Comparison of ENCODE assay signal across 20 mouse cellular contexts in the genomic region with DNA sequence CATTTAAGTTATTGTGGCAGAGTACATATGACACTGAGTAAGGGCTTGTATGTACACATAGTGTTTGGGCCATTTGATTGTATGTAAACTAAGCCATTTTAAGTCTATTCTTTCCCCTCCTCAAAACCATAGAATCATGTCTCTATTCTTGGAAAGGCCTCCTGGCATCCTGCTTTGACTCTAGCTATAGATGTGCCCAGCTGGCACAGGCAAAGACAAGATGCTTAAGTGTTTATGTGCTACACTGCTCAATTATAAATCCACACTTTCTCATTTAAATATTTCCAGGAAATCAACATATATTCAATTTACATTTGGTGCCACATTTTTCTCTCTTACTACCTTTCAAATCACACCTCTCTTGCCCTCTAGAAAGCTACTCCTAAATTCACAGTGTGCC.
A peak's percentile ranks its signal among the peaks of the same experiment; 100 is the strongest.
DNase-seq lines count a peak whose midpoint lies in the region; ATAC-seq and TF ChIP-seq lines count a peak whose summit lies in the region.
"Had no signal": no experiment of that assay in that cellular context is flagged by ENCODE, and none has a peak within 500 bp of the region (broad histone marks: within the 10 kb centered on the region; RNA-seq: fewer than 3 reads in every experiment).

No protein-coding gene starts in this region.

- H3K27ac ChIP-seq in forebrain, embryonic 14.5 days (ENCODE audit: low read depth, low read length), result no peak overlapping the region
- no peak overlapping the region for H3K27ac ChIP-seq in forebrain, embryonic 13.5 days
- H3K27ac ChIP-seq in forebrain, embryonic 16.5 days (ENCODE audit: low read length), result no peak overlapping the region
- no peak overlapping the region for H3K27ac ChIP-seq in forebrain, embryonic 11.5 days (ENCODE audit: low read depth, low read length)
- H3K27ac ChIP-seq: embryonic facial prominence, embryonic 10.5 days; embryonic facial prominence, embryonic 12.5 days had no signal

- no peaks in the 10 kb centered on the region for H3K27me3 ChIP-seq in forebrain, embryonic 14.5 days (replicated peaks; ENCODE audit: control insufficient read depth, insufficient read depth, low read length)
- no peaks in the 10 kb centered on the region for H3K27me3 ChIP-seq in forebrain, embryonic 13.5 days
- no peaks in the 10 kb centered on the region for H3K27me3 ChIP-seq in forebrain, embryonic 16.5 days (replicated peaks; ENCODE audit: control insufficient read depth, insufficient read depth, low read length)
- no peaks in the 10 kb centered on the region for H3K27me3 ChIP-seq in forebrain, embryonic 11.5 days (ENCODE audit: control insufficient read depth, insufficient read depth, low read length)
- H3K27me3 ChIP-seq: CH12.LX; embryonic facial prominence, embryonic 12.5 days; Patski had no signal

- no peak overlapping the region for H3K4me3 ChIP-seq in forebrain, embryonic 14.5 days (ENCODE audit: low read depth, low read length)
- no peak overlapping the region for H3K4me3 ChIP-seq in forebrain, embryonic 13.5 days
- H3K4me3 ChIP-seq in forebrain, embryonic 16.5 days (replicated peaks; ENCODE audit: low read length), result no peak overlapping the region
- no peak overlapping the region for H3K4me3 ChIP-seq in forebrain, embryonic 11.5 days (ENCODE audit: low read depth, low read length)
- H3K4me3 ChIP-seq: embryonic facial prominence, embryonic 10.5 days; embryonic facial prominence, embryonic 12.5 days had no signal

- no peak for TF ChIP-seq CTCF in brain, embryonic 14.5 days (IDR thresholded peaks at IDR 0.05; ENCODE audit: borderline replicate concordance, extremely low read depth, insufficient read depth, insufficient read length)

- no peak overlapping the region for H3K4me2 ChIP-seq in forebrain, embryonic 14.5 days (ENCODE audit: low read length)
- H3K4me2 ChIP-seq in forebrain, embryonic 13.5 days, result no peak overlapping the region
- no peak overlapping the region for H3K4me2 ChIP-seq in forebrain, embryonic 16.5 days (ENCODE audit: low read length)
- H3K4me2 ChIP-seq in forebrain, embryonic 11.5 days (ENCODE audit: low read depth, low read length, severe bottlenecking), result no peak overlapping the region
- H3K4me2 ChIP-seq: embryonic facial prominence, embryonic 12.5 days had no signal

- no peaks in the 10 kb centered on the region for H3K36me3 ChIP-seq in forebrain, embryonic 14.5 days (ENCODE audit: control insufficient read depth, insufficient read depth, low read length)
- H3K36me3 ChIP-seq in forebrain, embryonic 13.5 days (ENCODE audit: poor library complexity, severe bottlenecking), result no peaks in the 10 kb centered on the region
- no peaks in the 10 kb centered on the region for H3K36me3 ChIP-seq in forebrain, embryonic 16.5 days (ENCODE audit: control insufficient read depth, insufficient read depth)
- no peaks in the 10 kb centered on the region for H3K36me3 ChIP-seq in forebrain, embryonic 11.5 days (ENCODE audit: control insufficient read depth, insufficient read depth, low read length)
- H3K36me3 ChIP-seq: embryonic facial prominence, embryonic 10.5 days; embryonic facial prominence, embryonic 12.5 days; G1E had no signal

- H3K4me1 ChIP-seq in forebrain, embryonic 14.5 days (ENCODE audit: control insufficient read depth, insufficient read depth, low read length), result peaks cover 5% of the 10 kb centered on the region; the same call in 1 of the 2 replicates
- H3K4me1 ChIP-seq in forebrain, embryonic 13.5 days, result peaks cover 14% of the 10 kb centered on the region
- 0 out of 2 replicates have a peak, but pooled peaks cover 4% of the 10 kb centered on the region for H3K4me1 ChIP-seq in forebrain, embryonic 16.5 days (replicated peaks; ENCODE audit: control insufficient read depth, insufficient read depth, low read length)
- H3K4me1 ChIP-seq in forebrain, embryonic 11.5 days (replicated peaks; ENCODE audit: control insufficient read depth, insufficient read depth, low read length), result peaks cover 4% of the 10 kb centered on the region; the same call in 1 of the 2 replicates
- H3K4me1 ChIP-seq: embryonic facial prominence, embryonic 12.5 days had no signal

- no peak for TF ChIP-seq POLR2A in brain, embryonic 14.5 days (IDR thresholded peaks at IDR 0.05; ENCODE audit: borderline replicate concordance, extremely low read depth, insufficient read depth, insufficient read length, poor library complexity, severe bottlenecking)

- peak; percentile 27 for DNase-seq in forebrain, embryonic 14.5 days (ENCODE audit: low spot score)
- no peak for DNase-seq in forebrain, embryonic 11.5 days (ENCODE audit: low spot score)
- DNase-seq in brain, embryonic 14.5 days (ENCODE audit: low read depth), result peak; percentile 48
- DNase-seq: adrenal gland, adult 8-10 months; adrenal gland, postnatal 14 days; B cell, adult 2 months; cerebellum, adult 11-12 months; cerebellum, adult 2 months; cerebellum, adult 9-10 months; cerebellum, postnatal 10 days; cerebellum, postnatal 25 days had no signal

- no peaks in the 10 kb centered on the region for H3K9me3 ChIP-seq in forebrain, embryonic 14.5 days (replicated peaks; ENCODE audit: control insufficient read depth, low read length)
- no peaks in the 10 kb centered on the region for H3K9me3 ChIP-seq in forebrain, embryonic 13.5 days (replicated peaks)
- no peaks in the 10 kb centered on the region for H3K9me3 ChIP-seq in forebrain, embryonic 16.5 days (ENCODE audit: control insufficient read depth, low read length)
- no peaks in the 10 kb centered on the region for H3K9me3 ChIP-seq in forebrain, embryonic 11.5 days (ENCODE audit: control insufficient read depth, low read length)
- H3K9me3 ChIP-seq: embryonic facial prominence, embryonic 10.5 days; embryonic facial prominence, embryonic 12.5 days; G1E had no signal

- peak; percentile 42; the same call in 1 of the 2 replicates for ATAC-seq in forebrain, embryonic 14.5 days
- no peak; the same call in 1 of the 2 replicates for ATAC-seq in forebrain, embryonic 13.5 days
- 0 out of 2 replicates have a peak, but pooled peaks have one; percentile 52 for ATAC-seq in forebrain, embryonic 16.5 days
- ATAC-seq in forebrain, embryonic 11.5 days (replicated peaks; ENCODE audit: low FRiP score), result no peak
- ATAC-seq: activated CD4-positive, CD25-positive, alpha-beta regulatory T cell, adult 4 months; CD4-positive, CD25-positive, alpha-beta regulatory T cell, adult 4 months; Patski had no signal

- no peak overlapping the region for H3K9ac ChIP-seq in forebrain, embryonic 14.5 days (ENCODE audit: low read length)
- H3K9ac ChIP-seq in forebrain, embryonic 13.5 days, result no peak overlapping the region
- H3K9ac ChIP-seq in forebrain, embryonic 16.5 days (replicated peaks; ENCODE audit: low read depth, low read length), result no peak overlapping the region
- H3K9ac ChIP-seq in forebrain, embryonic 11.5 days (ENCODE audit: low read length), result no peak overlapping the region
- H3K9ac ChIP-seq: embryonic facial prominence, embryonic 12.5 days had no signal

Comparison
In these comparisons a context has a peak if more than half of its experiments do, and no peak if none do; other contexts are left out.
1. ATAC-seq: peak in forebrain, embryonic 14.5 days (single experiment) and forebrain, embryonic 16.5 days (single experiment); none in forebrain, embryonic 13.5 days (single experiment) and forebrain, embryonic 11.5 days (single experiment).